Mouse (Mus musculus) inflammation-experienced regulatory T-cells, adult 16 weeks (primary cell): ENCODE data around the gene Cfdp1. TPM values are rescaled to one million over a fixed set of nuclear protein-coding genes. Genes with fewer than 3 reads are reported as not detected.

Experiments used
- polyA plus RNA-seq: library from polyadenylated mRNA; unstranded; fragments of 100-300 nt; shearing (Covaris generic); gene quantifications from one replicate; pipeline ENCODE4 v1.2.1, GENCODE M21; 2017

Gene Cfdp1
- 111 TPM for polyA plus RNA-seq

DNA sequence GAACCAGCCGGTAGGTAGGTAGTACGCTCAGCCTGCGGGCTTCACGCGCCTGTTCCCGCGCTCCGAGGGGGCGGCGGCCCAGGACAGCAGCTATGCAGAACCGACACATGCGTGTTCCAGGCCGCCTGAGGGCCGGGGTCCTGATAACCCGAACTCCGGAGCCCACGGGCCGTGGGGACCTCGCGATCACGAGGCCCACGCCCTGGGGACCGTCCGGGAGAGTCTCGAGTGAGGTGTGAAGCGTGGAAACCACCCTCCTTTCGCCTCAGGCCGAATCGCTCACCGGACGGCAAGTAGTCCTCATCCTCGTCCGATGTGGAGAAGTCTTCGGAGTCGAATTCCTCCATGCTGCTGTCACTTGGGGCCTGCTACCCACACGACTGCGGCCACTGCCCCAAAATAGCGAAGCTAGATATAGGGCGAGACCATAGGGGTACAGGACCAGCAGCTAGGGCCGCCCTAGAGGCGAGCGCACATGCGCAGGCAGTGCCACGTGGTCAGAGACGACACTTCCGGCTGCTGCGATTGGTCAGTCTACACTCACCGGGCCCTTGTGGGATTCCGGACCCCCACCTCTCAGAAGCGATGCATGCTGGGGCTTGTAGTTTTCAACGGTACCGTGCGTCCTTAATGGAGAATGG lies at the start of gene Cfdp1:
TSS of gene Cfdp1 (minus strand) at position 431 of the 641 bp plus-strand sequence.

GRCm38 (mm10) chr8:111876355-111876948 lies 22.4 kb upstream of the Cfdp1 start, which contains the start of gene Tmem170:
TSS of gene Tmem170 (minus strand) at chr8:111876750.

GRCm38 (mm10) chr8:111743792-111744696 lies 110.0 kb downstream of the Cfdp1 start, which contains the start of gene Bcar1:
TSS of gene Bcar1 (minus strand) at chr8:111743809.

Other genes starting within 250 kb of the Cfdp1 start
- gene Ldhd, start 223.9 kb downstream of the Cfdp1 start, polyA plus RNA-seq: 2.5 TPM
- 49.5 TPM for gene Zfp1, start 210.9 kb downstream of the Cfdp1 start, polyA plus RNA-seq
- not detected for gene Ctrb1, start 163.3 kb downstream of the Cfdp1 start, polyA plus RNA-seq
- 0.39 TPM for gene Bcar1, start 110.5 kb downstream of the Cfdp1 start, polyA plus RNA-seq
- 1.4 TPM for gene Tmem170, start 22.5 kb upstream of the Cfdp1 start, polyA plus RNA-seq
- gene Chst5, start 56.2 kb upstream of the Cfdp1 start, polyA plus RNA-seq: not detected
- gene Tmem231, start 79.6 kb upstream of the Cfdp1 start, polyA plus RNA-seq: 3.5 TPM
- 328 TPM for gene Gabarapl2, start 86.4 kb upstream of the Cfdp1 start, polyA plus RNA-seq
- gene Adat1, start 138.0 kb upstream of the Cfdp1 start, polyA plus RNA-seq: 10.1 TPM
- gene Kars, start 157.0 kb upstream of the Cfdp1 start, polyA plus RNA-seq: 117 TPM
- gene Terf2ip, start 157.1 kb upstream of the Cfdp1 start, polyA plus RNA-seq: 32.8 TPM
- gene Gm6793, start 160.7 kb upstream of the Cfdp1 start, polyA plus RNA-seq: 1.7 TPM